Mouse (Mus musculus): ENCODE data around the gene Mgat4b.

- no peak for TF ChIP-seq POLR2A (IDR thresholded peaks at IDR 0.05; ENCODE audit: low read depth, low read length)
- TF ChIP-seq CTCF (IDR thresholded peaks at IDR 0.05; ENCODE audit: extremely low read depth, insufficient read length, insufficient replicate concordance, low read depth, low read length): no peak
Measured at GRCm38 (mm10) chr11:50265931-50266330, 55.2 kb downstream of the Mgat4b start.

All from small intestine, adult 2 months (tissue).